Mouse (Mus musculus) myocyte (in vitro differentiated cells): Measurements from ENCODE around the gene Hspa8.

Experiments used
- CEBPB ChIP-seq: IDR thresholded peaks from 2 replicates; pipeline ENCODE4 v1.6.1; 2011; ENCODE audit warnings: mild to moderate bottlenecking, moderate library complexity; ENCODE audit not compliant: poor library complexity, insufficient read depth, severe bottlenecking
- E2F4 ChIP-seq: IDR thresholded peaks from one replicate; pipeline ENCODE4 v1.6.1; 2011; ENCODE audit warnings: mild to moderate bottlenecking, control low read depth, moderate library complexity; ENCODE audit not compliant: insufficient read depth
- MAX ChIP-seq: IDR thresholded peaks from one replicate; pipeline ENCODE4 v1.6.1; 2011; ENCODE audit warnings: low read depth, mild to moderate bottlenecking, control low read depth
- MYOD1 ChIP-seq, 3 experiments: IDR thresholded peaks; one replicate each; pipeline ENCODE4 v1.6.1; 2011; ENCODE audit warnings: control low read depth in 2 of 3, low read depth in 2 of 3, mild to moderate bottlenecking in 2 of 3, moderate library complexity in 1 of 3; ENCODE audit not compliant: insufficient read length in 2 of 3, control insufficient read depth in 1 of 3
- MYOG ChIP-seq, 3 experiments: IDR thresholded peaks; one replicate each; pipeline ENCODE4 v1.6.1; 2011; ENCODE audit warnings: control low read depth in 2 of 3, low read depth in 2 of 3, mild to moderate bottlenecking in 2 of 3; ENCODE audit not compliant: insufficient read length in 2 of 3, control insufficient read depth in 1 of 3, insufficient read depth in 1 of 3
- POLR2A ChIP-seq: IDR thresholded peaks from one replicate; pipeline ENCODE4 v1.6.1; 2011; ENCODE audit warnings: low read depth, mild to moderate bottlenecking, control low read depth, moderate library complexity; ENCODE audit not compliant: insufficient read length
- POLR2AphosphoS2 ChIP-seq: IDR thresholded peaks from one replicate; pipeline ENCODE4 v1.6.1; 2011; ENCODE audit warnings: low read depth, control low read depth; ENCODE audit not compliant: insufficient read length
- REST ChIP-seq: IDR thresholded peaks from one replicate; pipeline ENCODE4 v1.6.1; 2011; ENCODE audit warnings: mild to moderate bottlenecking, control low read depth, moderate library complexity; ENCODE audit not compliant: insufficient read depth, insufficient read length
- SRF ChIP-seq: IDR thresholded peaks from one replicate; pipeline ENCODE4 v1.6.1; 2011; ENCODE audit warnings: low read depth; ENCODE audit not compliant: control insufficient read depth, insufficient read length
- TCF12 ChIP-seq: IDR thresholded peaks from one replicate; pipeline ENCODE4 v1.6.1; 2011; ENCODE audit warnings: mild to moderate bottlenecking, control low read depth; ENCODE audit not compliant: poor library complexity, insufficient read depth, severe bottlenecking
- TCF3 ChIP-seq: IDR thresholded peaks from one replicate; pipeline ENCODE4 v1.6.1; 2011; ENCODE audit warnings: low read depth, control low read depth; ENCODE audit not compliant: insufficient read length
- USF1 ChIP-seq: IDR thresholded peaks from one replicate; pipeline ENCODE4 v1.6.1; 2011; ENCODE audit warnings: low read depth, mild to moderate bottlenecking, control low read depth, moderate library complexity

GRCm38 (mm10) chr9:40783641-40784373 is 17.0 kb upstream of the Hspa8 start:
- no peak for TF ChIP-seq E2F4
- TF ChIP-seq POLR2A = no peak
- TF ChIP-seq POLR2AphosphoS2 = no peak
- TF ChIP-seq CEBPB = no peak
- no peak for TF ChIP-seq MAX
- no peak for TF ChIP-seq REST
- no peak for TF ChIP-seq MYOG (IDR thresholded peaks at IDR 0.05; ENCODE audit: control insufficient read depth in 1 of 3, insufficient read depth in 1 of 3, insufficient read length in 2 of 3, low read depth in 2 of 3)
- TF ChIP-seq MYOD1 (IDR thresholded peaks at IDR 0.05; ENCODE audit: control insufficient read depth in 1 of 3, insufficient read length in 2 of 3, low read depth in 2 of 3) = no peak
- no peak for TF ChIP-seq USF1
- no peak for TF ChIP-seq TCF12
- TF ChIP-seq SRF = no peak
- TF ChIP-seq TCF3 = no peak
